Mouse (Mus musculus) intestine, postnatal 0 days (tissue): ENCODE results near the gene Phf11b. TPM values are rescaled to one million over a fixed set of nuclear protein-coding genes. Genes with fewer than 3 reads are reported as not detected.

Source experiments
- polyA plus RNA-seq: library from polyadenylated mRNA; unstranded; fragments of >200 nt; fragmentation: Nextera tagmentation; extraction: Ambion mirVana; gene quantifications from 2 replicates; pipeline ENCODE4 v1.2.1, GENCODE M21; 2015

Gene Phf11b
- polyA plus RNA-seq, 1 experiment from 2014 or later = 1.0 TPM

Other genes starting within 250 kb of the Phf11b start
- gene 1700129C05Rik, start 198.5 kb downstream of the Phf11b start, polyA plus RNA-seq = not detected in 2 replicates
- not detected in 2 replicates for gene Gm5142, start 162.6 kb downstream of the Phf11b start, polyA plus RNA-seq
- gene Rcbtb1, start 140.1 kb downstream of the Phf11b start, polyA plus RNA-seq = 29.1 and 36.1 TPM in 2 replicates
- gene Gm6904, start 81.1 kb downstream of the Phf11b start, polyA plus RNA-seq = not detected in 2 replicates
- not detected in 2 replicates for gene Phf11a, start 43.8 kb downstream of the Phf11b start, polyA plus RNA-seq
- 4.5 and 5.1 TPM in 2 replicates for gene Phf11d, start 24.1 kb upstream of the Phf11b start, polyA plus RNA-seq
- 0.39 and 0.40 TPM in 2 replicates for gene Phf11c, start 54.0 kb upstream of the Phf11b start, polyA plus RNA-seq
- gene Setdb2, start 99.5 kb upstream of the Phf11b start, polyA plus RNA-seq = 5.3 and 6.9 TPM in 2 replicates
- 18.1 and 19.0 TPM in 2 replicates for gene Cab39l, start 99.6 kb upstream of the Phf11b start, polyA plus RNA-seq